Mouse (Mus musculus) forebrain, postnatal 0 days (tissue): Measurements from ENCODE around the gene Wasf3. TPM values are rescaled to one million over a fixed set of nuclear protein-coding genes. Genes with fewer than 3 reads are reported as not detected.

Experiments
- ATAC-seq: fragments of 200-750 bp; cut with Nextera tagmentation; 2 replicates; pipeline ENCODE4 v1.8.0; 2017; ENCODE audit warnings: mild to moderate bottlenecking, moderate library complexity
- DNase-seq: peaks from one replicate; pipeline ENCODE4 v3.0.0-alpha.2; 2015
- H3K27ac ChIP-seq: fragments of 300-500 bp; sonication (generic); 2 replicates; pipeline ENCODE4 v1.5.1; 2014; ENCODE audit warnings: low read depth, mild to moderate bottlenecking, antibody characterized with exemption, low read length, moderate library complexity, mixed read lengths
- H3K27me3 ChIP-seq: fragments of 300-500 bp; sonication (generic); 2 replicates; pipeline ENCODE4 v1.6.1; 2014; ENCODE audit warnings: mild to moderate bottlenecking, low read length, mixed read lengths; ENCODE audit not compliant: insufficient read depth
- H3K36me3 ChIP-seq: fragments of 300-500 bp; sonication (generic); 2 replicates; pipeline ENCODE4 v1.6.1; 2014; ENCODE audit warnings: mild to moderate bottlenecking, moderate library complexity; ENCODE audit not compliant: insufficient read depth
- H3K4me1 ChIP-seq: fragments of 300-500 bp; sonication (generic); 2 replicates; pipeline ENCODE4 v1.6.1; 2014; ENCODE audit warnings: antibody characterized with exemption; ENCODE audit not compliant: insufficient read depth
- H3K4me2 ChIP-seq: fragments of 300-500 bp; sonication (generic); 2 replicates; pipeline ENCODE4 v1.6.1; 2014; ENCODE audit warnings: low read depth, mild to moderate bottlenecking, moderate library complexity
- H3K4me3 ChIP-seq: fragments of 300-500 bp; sonication (generic); 2 replicates; pipeline ENCODE4 v1.5.1; 2014; ENCODE audit warnings: low read depth, low read length, mixed read lengths
- H3K9ac ChIP-seq: fragments of 300-500 bp; sonication (generic); 2 replicates; pipeline ENCODE4 v1.6.1; 2014; ENCODE audit warnings: mild to moderate bottlenecking
- H3K9me3 ChIP-seq: fragments of 300-500 bp; sonication (generic); 2 replicates; pipeline ENCODE4 v1.6.1; 2016; ENCODE audit warnings: low read length
- CTCF ChIP-seq: sonication (generic); IDR thresholded peaks from 2 replicates; pipeline ENCODE4 v1.5.1; 2016; ENCODE audit warnings: antibody characterized with exemption, control low read depth, low read depth
- WGBS: fragments of 180-500 bp; shearing (Covaris S2); extraction: QIAGEN DNeasy Blood & Tissue Kit; methylation state at CpG from one replicate; pipeline ENCODE4 v1.1.7; 2014; 5-methylcytosine and 5-hydroxymethylcytosine counted together
- polyA plus RNA-seq: library from polyadenylated mRNA; unstranded; fragments of >200 nt; fragmentation: Nextera tagmentation; extraction: Ambion mirVana; gene quantifications from 2 replicates; pipeline ENCODE4 v1.2.1, GENCODE M21; 2015
- total RNA-seq: library from RNA; depleted of rRNA; stranded (reverse); fragments of >200 nt; gene quantifications from 2 replicates; pipeline ENCODE4 v1.2.3, GENCODE M21; 2014

Gene Wasf3
- total and polyA plus RNA-seq, 2 experiments from 2014 or later: 14.3 to 33.0 TPM

GRCm38 (mm10) chr5:146424711-146425326 is 40.0 kb downstream of the Wasf3 start:
- Histone ChIP-seq H3K9ac (no peak overlapping the region), H3K4me1 (0 out of 2 replicates have a peak, but pooled peaks cover 4% of the 10 kb centered on the region), H3K4me2 (no peak overlapping the region), H3K27me3 (no peaks in the 10 kb centered on the region), H3K27ac (no peak overlapping the region), H3K4me3 (no peak overlapping the region), H3K9me3 (no peaks in the 10 kb centered on the region), H3K36me3 (no peaks in the 10 kb centered on the region; the same call in 1 of the 2 replicates)
- ATAC-seq (peak; percentile 84), DNase-seq (peak; percentile 60)
- TF ChIP-seq CTCF: no peak
- WGBS: 51% methylated on average over 8 of the region's 8 CpGs

- WGBS: 77% methylated on average over 4 of the region's 4 CpGs
- no peak overlapping the region for H3K27ac ChIP-seq
- H3K4me1 ChIP-seq: 0 out of 2 replicates have a peak, but pooled peaks cover 4% of the 10 kb centered on the region
- ATAC-seq (no peak), DNase-seq (no peak)
- no peaks in the 10 kb centered on the region for H3K27me3 ChIP-seq
- H3K9ac ChIP-seq: no peak overlapping the region
- H3K9me3 ChIP-seq: no peaks in the 10 kb centered on the region
- H3K36me3 ChIP-seq: no peaks in the 10 kb centered on the region; the same call in 1 of the 2 replicates
- TF ChIP-seq CTCF: no peak
- H3K4me2 ChIP-seq: no peak overlapping the region
- H3K4me3 ChIP-seq: no peak overlapping the region
Measured at GRCm38 (mm10) chr5:146425656-146426055, 40.9 kb downstream of the Wasf3 start.

GRCm38 (mm10) chr5:146428109-146428508 is 43.3 kb downstream of the Wasf3 start:
- H3K9ac ChIP-seq: no peak overlapping the region
- H3K9me3 ChIP-seq: no peaks in the 10 kb centered on the region
- WGBS: 77% methylated on average over 4 of the region's 4 CpGs
- H3K27ac ChIP-seq: no peak overlapping the region
- H3K36me3 ChIP-seq: no peaks in the 10 kb centered on the region; the same call in 1 of the 2 replicates
- TF ChIP-seq CTCF: no peak
- H3K27me3 ChIP-seq: no peaks in the 10 kb centered on the region
- H3K4me3 ChIP-seq: no peak overlapping the region
- no peak for DNase-seq
- 0 out of 2 replicates have a peak, but pooled peaks cover 4% of the 10 kb centered on the region for H3K4me1 ChIP-seq
- no peak overlapping the region for H3K4me2 ChIP-seq
- ATAC-seq: no peak

GRCm38 (mm10) chr5:146431821-146432220 is 47.0 kb downstream of the Wasf3 start:
- WGBS: 94% methylated on average over 3 of the region's 3 CpGs
- Histone ChIP-seq H3K9ac (no peak overlapping the region), H3K9me3 (no peaks in the 10 kb centered on the region), H3K27me3 (no peaks in the 10 kb centered on the region), H3K36me3 (no peaks in the 10 kb centered on the region), H3K27ac (no peak overlapping the region), H3K4me3 (no peak overlapping the region), H3K4me1 (no peaks in the 10 kb centered on the region), H3K4me2 (no peak overlapping the region)
- ATAC-seq: no peak
- DNase-seq: no peak
- no peak for TF ChIP-seq CTCF

GRCm38 (mm10) chr5:146432476-146432875 is 47.7 kb downstream of the Wasf3 start:
- no peaks in the 10 kb centered on the region for H3K4me1 ChIP-seq

GRCm38 (mm10) chr5:146435316-146435715 is 50.5 kb downstream of the Wasf3 start:
- H3K4me2 ChIP-seq: no peak overlapping the region
- whole genome bisulfite sequencing: 94% methylated on average over 16 of the region's 16 CpGs
- no peak for DNase-seq
- H3K36me3 ChIP-seq: no peaks in the 10 kb centered on the region
- no peaks in the 10 kb centered on the region for H3K9me3 ChIP-seq
- no peak for TF ChIP-seq CTCF
- no peaks in the 10 kb centered on the region for H3K4me1 ChIP-seq
- H3K4me3 ChIP-seq: no peak overlapping the region
- no peak overlapping the region for H3K27ac ChIP-seq
- H3K9ac ChIP-seq: no peak overlapping the region
- no peaks in the 10 kb centered on the region for H3K27me3 ChIP-seq
- no peak for ATAC-seq

More at GRCm38 (mm10) chr5:146432476-146432875, 47.7 kb downstream of the Wasf3 start:
- no peak overlapping the region for H3K4me3 ChIP-seq
- H3K4me2 ChIP-seq: no peak overlapping the region
- H3K27me3 ChIP-seq: no peaks in the 10 kb centered on the region
- no peak for DNase-seq
- H3K9me3 ChIP-seq: no peaks in the 10 kb centered on the region
- ATAC-seq: no peak
- H3K36me3 ChIP-seq: no peaks in the 10 kb centered on the region
- no peak overlapping the region for H3K9ac ChIP-seq
- no peak for TF ChIP-seq CTCF
- no peak overlapping the region for H3K27ac ChIP-seq
- 90% methylated on average over 6 of the region's 6 CpGs for WGBS

- H3K27me3 ChIP-seq: no peaks in the 10 kb centered on the region
- H3K9me3 ChIP-seq: no peaks in the 10 kb centered on the region
- ATAC-seq (no peak), DNase-seq (no peak)
- H3K4me2 ChIP-seq: no peak overlapping the region
- 96% methylated on average over 11 of the region's 11 CpGs for WGBS
- peaks cover 3% of the 10 kb centered on the region; the same call in 1 of the 2 replicates for H3K36me3 ChIP-seq
- no peak for TF ChIP-seq CTCF
- H3K4me3 ChIP-seq: no peak overlapping the region
- H3K9ac ChIP-seq: no peak overlapping the region
- no peaks in the 10 kb centered on the region for H3K4me1 ChIP-seq
- no peak overlapping the region for H3K27ac ChIP-seq
Measured at GRCm38 (mm10) chr5:146436796-146437195, 52.0 kb downstream of the Wasf3 start.
